Mouse (Mus musculus): ENCODE data around the gene Ric1.

GRCm38 (mm10) chr19:29511826-29512225, 10.3 kb upstream of the Ric1 start:
- TF ChIP-seq POLR2A (IDR thresholded peaks at IDR 0.05; ENCODE audit: low read depth, low read length) (no peak), CTCF (conservative IDR thresholded peaks at IDR 0.05; ENCODE audit: insufficient read depth, insufficient read length, low read depth, low read length) (no peak)
